Mouse (Mus musculus): ENCODE results near the gene Slc25a12. TPM values are rescaled to one million over a fixed set of nuclear protein-coding genes. Genes with fewer than 3 reads are reported as not detected.

Slc25a12 gene
- total and polyA plus RNA-seq, 2 experiments from 2014 or later, result 106 to 116 TPM

DNA sequence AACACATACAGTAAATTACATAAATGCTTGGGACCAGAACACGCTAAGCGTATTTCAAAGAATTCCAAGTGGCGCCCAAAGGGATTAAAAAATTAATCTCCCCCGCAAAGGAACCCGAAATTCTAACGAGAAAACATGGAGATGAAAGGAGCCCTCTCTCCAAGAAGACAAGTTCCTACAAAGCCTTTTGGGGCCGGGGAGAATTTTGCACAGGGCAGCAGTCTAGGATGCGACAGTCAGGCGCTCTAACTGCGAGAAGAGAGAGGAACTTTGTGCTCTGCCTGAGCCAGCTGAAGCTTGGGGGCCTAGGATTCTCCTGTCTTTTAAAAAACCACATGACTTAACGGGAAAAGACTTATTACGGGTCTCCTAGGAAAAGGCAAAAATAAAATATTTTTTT, 71.7 kb downstream of the Slc25a12 start:
- no peak overlapping the region for H3K4me2 ChIP-seq (ENCODE audit: low read depth)
- no peak for TF ChIP-seq CTCF (IDR thresholded peaks at IDR 0.05; ENCODE audit: low read depth)
- DNase-seq (no peak), ATAC-seq (no peak)
- H3K27ac ChIP-seq (ENCODE audit: low read depth, low read length), result no peak overlapping the region
- WGBS, result 61% methylated on average over 12 of the region's 12 CpGs
- peaks cover 9% of the 10 kb centered on the region for H3K36me3 ChIP-seq (ENCODE audit: insufficient read depth)
- no peaks in the 10 kb centered on the region for H3K4me1 ChIP-seq (ENCODE audit: insufficient read depth)
- no peak overlapping the region for H3K4me3 ChIP-seq (ENCODE audit: low read depth, low read length)
- H3K27me3 ChIP-seq (ENCODE audit: insufficient read depth, low read length), result no peaks in the 10 kb centered on the region
- H3K9ac ChIP-seq, result no peak overlapping the region
- no peaks in the 10 kb centered on the region for H3K9me3 ChIP-seq (ENCODE audit: low read length)

DNA sequence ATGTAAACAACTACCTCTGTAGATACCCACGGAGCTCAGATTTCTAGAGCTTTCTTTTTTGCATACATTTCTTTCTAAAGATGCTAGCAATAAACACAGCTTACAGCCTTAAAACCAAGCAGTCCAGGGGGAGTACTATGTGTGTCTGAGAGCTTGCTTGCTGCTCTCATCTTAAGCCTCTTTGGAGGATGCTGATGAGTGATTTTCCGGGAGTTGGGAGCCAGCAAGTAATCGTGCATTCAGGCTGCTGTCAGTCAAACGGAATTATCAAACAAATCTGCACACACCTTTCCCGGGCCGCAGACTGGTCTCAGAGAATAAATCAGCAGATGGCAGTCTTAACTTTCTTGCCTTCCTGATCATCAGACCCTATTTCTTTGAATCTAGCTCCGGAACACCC, 73.1 kb downstream of the Slc25a12 start:
- ATAC-seq, result peak; percentile 24; the same call in 1 of the 2 replicates
- no peak overlapping the region for H3K4me2 ChIP-seq (ENCODE audit: low read depth)
- H3K27me3 ChIP-seq (ENCODE audit: insufficient read depth, low read length), result no peaks in the 10 kb centered on the region
- no peak overlapping the region for H3K27ac ChIP-seq (ENCODE audit: low read depth, low read length)
- H3K4me3 ChIP-seq (ENCODE audit: low read depth, low read length), result no peak overlapping the region
- TF ChIP-seq CTCF (IDR thresholded peaks at IDR 0.05; ENCODE audit: low read depth), result peak; percentile 21; the same call in 1 of the 2 replicates
- H3K4me1 ChIP-seq (ENCODE audit: insufficient read depth), result peaks cover 6% of the 10 kb centered on the region
- peak; percentile 42 for DNase-seq
- no peak overlapping the region for H3K9ac ChIP-seq
- 12% methylated on average over 7 of the region's 7 CpGs for WGBS
- no peaks in the 10 kb centered on the region for H3K9me3 ChIP-seq (ENCODE audit: low read length)
- peaks cover 9% of the 10 kb centered on the region for H3K36me3 ChIP-seq (ENCODE audit: insufficient read depth)

DNA sequence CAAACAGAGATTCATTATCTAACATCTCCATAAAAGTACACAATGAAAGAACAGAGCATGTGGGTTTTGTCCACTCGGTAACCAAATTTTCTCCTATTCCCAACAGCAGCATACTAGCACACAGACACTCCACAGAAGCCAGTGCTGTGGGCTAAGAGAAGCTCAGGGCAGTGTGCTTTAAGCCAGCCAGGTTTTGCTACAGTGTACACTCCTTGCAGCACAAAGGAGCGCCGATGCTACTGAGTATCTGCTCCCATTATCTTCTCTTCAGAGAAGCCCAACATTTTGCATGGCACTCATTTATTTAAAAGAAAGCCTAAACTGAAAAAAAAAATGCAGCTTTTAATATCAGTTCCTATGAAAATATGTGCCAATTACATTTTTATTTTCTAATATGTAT, 73.6 kb downstream of the Slc25a12 start:
- TF ChIP-seq CTCF (IDR thresholded peaks at IDR 0.05; ENCODE audit: low read depth), result no peak
- Histone ChIP-seq H3K36me3 (ENCODE audit: insufficient read depth) (peaks cover 11% of the 10 kb centered on the region), H3K27ac (ENCODE audit: low read depth, low read length) (no peak overlapping the region), H3K4me2 (ENCODE audit: low read depth) (no peak overlapping the region), H3K4me3 (ENCODE audit: low read depth, low read length) (no peak overlapping the region), H3K27me3 (ENCODE audit: insufficient read depth, low read length) (no peaks in the 10 kb centered on the region), H3K9me3 (ENCODE audit: low read length) (no peaks in the 10 kb centered on the region), H3K9ac (no peak overlapping the region), H3K4me1 (ENCODE audit: insufficient read depth) (peaks cover 6% of the 10 kb centered on the region)
- no peak for DNase-seq
- 57% methylated on average over 3 of the region's 3 CpGs for WGBS
- no peak for ATAC-seq

DNA sequence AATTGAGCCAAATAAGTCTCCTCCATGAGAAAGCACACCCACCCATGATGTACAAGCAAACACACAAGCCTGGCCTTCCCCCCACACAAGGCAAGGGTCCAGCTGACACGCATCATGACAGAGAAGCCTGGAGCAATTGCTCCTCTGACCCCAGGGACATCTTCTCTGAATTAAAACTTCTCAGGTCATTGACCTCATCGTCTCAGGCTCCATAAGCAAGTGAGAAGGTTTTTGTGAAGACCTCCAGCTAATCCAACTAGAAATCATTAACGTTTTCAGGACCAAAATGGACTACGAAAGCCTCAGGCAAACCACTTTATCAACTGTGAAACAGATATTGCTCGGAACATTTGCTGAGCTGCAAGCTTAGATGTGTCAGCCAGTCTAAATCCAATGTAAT, 76.0 kb downstream of the Slc25a12 start:
- 59% methylated on average over 5 of the region's 5 CpGs for WGBS
- Histone ChIP-seq H3K27ac (ENCODE audit: low read depth, low read length) (no peak overlapping the region), H3K9me3 (ENCODE audit: low read length) (no peaks in the 10 kb centered on the region), H3K4me1 (ENCODE audit: insufficient read depth) (peaks cover 6% of the 10 kb centered on the region), H3K4me2 (ENCODE audit: low read depth) (no peak overlapping the region), H3K27me3 (ENCODE audit: insufficient read depth, low read length) (no peaks in the 10 kb centered on the region), H3K9ac (no peak overlapping the region), H3K4me3 (ENCODE audit: low read depth, low read length) (no peak overlapping the region), H3K36me3 (ENCODE audit: insufficient read depth) (peaks cover 9% of the 10 kb centered on the region)
- no peak for TF ChIP-seq CTCF (IDR thresholded peaks at IDR 0.05; ENCODE audit: low read depth)
- ATAC-seq (no peak), DNase-seq (no peak)

DNA sequence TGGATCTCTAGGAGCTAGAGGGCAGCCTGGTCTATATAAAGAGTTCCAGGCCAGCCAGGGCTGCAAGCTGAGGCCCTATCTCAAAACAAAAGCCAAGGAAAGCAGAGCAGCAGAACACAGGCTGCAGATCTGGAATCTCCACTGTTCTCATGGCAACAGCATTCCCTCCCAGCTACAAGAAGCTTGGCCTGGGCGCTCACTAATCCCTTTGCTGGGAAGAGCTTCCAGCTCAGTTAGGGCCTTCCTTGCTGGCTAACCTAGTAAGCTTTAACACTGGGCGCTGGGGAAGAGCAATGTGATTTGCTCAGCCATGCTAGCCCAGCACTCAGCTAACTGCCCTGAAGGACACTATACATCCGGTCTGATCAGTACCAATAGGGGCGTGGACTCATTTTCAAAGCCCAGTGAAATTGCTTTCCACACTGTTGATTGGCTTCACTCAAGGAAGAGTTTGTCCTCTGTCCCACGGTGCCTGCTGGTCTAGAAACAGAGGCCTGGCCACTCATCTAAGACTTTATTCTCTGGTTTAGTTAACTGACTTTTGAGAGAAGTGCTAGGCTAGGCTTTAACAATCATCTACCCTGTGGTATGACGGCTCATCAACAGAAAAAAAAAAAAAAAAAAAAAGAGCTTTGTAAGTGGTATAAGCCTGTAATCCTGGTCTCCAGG, 77.3 kb downstream of the Slc25a12 start:
- ATAC-seq (peak; percentile 90), DNase-seq (peak; percentile 70)
- Histone ChIP-seq H3K4me2 (ENCODE audit: low read depth) (no peak overlapping the region), H3K9ac (no peak overlapping the region), H3K4me3 (ENCODE audit: low read depth, low read length) (no peak overlapping the region), H3K27me3 (ENCODE audit: insufficient read depth, low read length) (no peaks in the 10 kb centered on the region), H3K27ac (ENCODE audit: low read depth, low read length) (peak overlapping the region; percentile 54), H3K36me3 (ENCODE audit: insufficient read depth) (peaks cover 9% of the 10 kb centered on the region), H3K9me3 (ENCODE audit: low read length) (no peaks in the 10 kb centered on the region), H3K4me1 (ENCODE audit: insufficient read depth) (peaks cover 6% of the 10 kb centered on the region)
- no peak for TF ChIP-seq CTCF (IDR thresholded peaks at IDR 0.05; ENCODE audit: low read depth)
- 38% methylated on average over 6 of the region's 6 CpGs for WGBS

DNA sequence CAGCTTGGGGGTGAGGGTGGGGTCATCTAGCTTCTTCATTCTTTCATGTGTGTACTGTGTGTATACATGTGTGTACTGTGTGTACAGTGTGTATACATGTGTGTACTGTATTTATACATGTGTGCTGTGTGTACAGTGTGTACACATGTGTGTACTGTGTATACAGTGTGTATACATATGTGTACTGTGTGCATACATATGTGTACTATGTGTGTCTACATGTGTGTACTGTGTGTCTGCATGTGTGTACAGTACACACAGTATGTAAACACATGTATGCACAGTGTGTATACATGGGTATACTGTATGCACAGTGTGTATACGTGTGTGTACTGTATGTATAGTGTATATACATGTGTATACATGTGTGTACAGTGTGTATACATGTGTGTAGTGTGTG, 85.6 kb downstream of the Slc25a12 start:
- peaks cover 21% of the 10 kb centered on the region for H3K36me3 ChIP-seq (ENCODE audit: insufficient read depth)
- TF ChIP-seq CTCF (IDR thresholded peaks at IDR 0.05; ENCODE audit: low read depth), result no peak
- no peaks in the 10 kb centered on the region for H3K9me3 ChIP-seq (ENCODE audit: low read length)
- ATAC-seq, result 0 out of 2 replicates have a peak, but pooled peaks have one; percentile 14
- no peak overlapping the region for H3K4me2 ChIP-seq (ENCODE audit: low read depth)
- no peaks in the 10 kb centered on the region for H3K27me3 ChIP-seq (ENCODE audit: insufficient read depth, low read length)
- no peaks in the 10 kb centered on the region for H3K4me1 ChIP-seq (ENCODE audit: insufficient read depth)
- whole genome bisulfite sequencing, result 87% methylated on average over 1 of the region's 1 CpGs
- no peak for DNase-seq
- no peak overlapping the region for H3K4me3 ChIP-seq (ENCODE audit: low read depth, low read length)
- H3K9ac ChIP-seq, result no peak overlapping the region
- H3K27ac ChIP-seq (ENCODE audit: low read depth, low read length), result no peak overlapping the region

DNA sequence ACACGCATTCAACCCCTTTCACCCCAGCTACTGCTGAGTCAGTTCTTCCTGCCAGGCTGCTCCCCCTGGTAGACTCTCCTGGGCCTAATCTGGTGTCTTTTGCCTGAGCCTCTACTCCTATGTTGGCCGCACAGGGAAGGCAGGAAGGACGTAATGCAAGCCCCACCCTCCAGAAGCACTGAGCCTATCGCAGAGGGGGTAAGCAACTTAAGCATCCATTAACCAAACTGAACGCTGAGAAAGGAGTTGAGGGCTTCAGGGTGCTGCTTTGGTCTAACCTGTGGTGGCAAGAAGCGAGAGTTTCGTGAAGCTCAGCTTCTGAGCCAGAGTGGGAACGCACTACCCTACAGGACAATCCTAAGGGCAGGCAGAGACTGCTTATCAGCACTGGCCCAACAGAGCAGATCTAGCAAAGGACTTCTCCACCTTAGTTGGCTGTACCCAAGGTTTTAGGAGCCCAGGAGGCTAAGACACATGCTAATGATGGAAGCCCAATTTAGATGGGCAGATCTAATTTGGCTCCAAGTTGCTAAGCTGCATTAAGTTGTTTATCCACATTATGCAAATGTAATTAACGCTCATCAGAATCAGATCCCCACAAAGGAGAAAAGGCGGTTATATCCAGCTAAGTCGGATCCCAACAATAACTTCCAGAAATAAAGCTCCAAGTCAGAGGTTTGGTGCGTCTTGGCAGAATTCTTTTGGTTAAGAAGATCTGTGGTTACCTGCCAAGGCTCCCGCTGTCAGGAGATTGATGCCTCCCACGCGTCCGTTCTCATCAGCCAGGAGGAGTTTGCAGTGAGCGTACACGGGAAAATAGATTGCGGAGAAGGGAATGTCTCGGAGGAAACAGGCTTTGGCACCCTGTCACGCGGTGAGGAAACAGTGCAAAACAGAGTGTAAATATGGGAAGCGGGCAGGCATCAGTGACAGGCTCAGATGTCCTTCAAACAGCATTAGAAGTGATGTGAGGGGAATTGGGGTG, 88.5 kb downstream of the Slc25a12 start:
- H3K27ac ChIP-seq (ENCODE audit: low read depth, low read length), result no peak overlapping the region
- TF ChIP-seq CTCF (IDR thresholded peaks at IDR 0.05; ENCODE audit: low read depth), result no peak
- peaks cover 45% of the 10 kb centered on the region for H3K36me3 ChIP-seq (ENCODE audit: insufficient read depth)
- no peaks in the 10 kb centered on the region for H3K9me3 ChIP-seq (ENCODE audit: low read length)
- H3K4me2 ChIP-seq (ENCODE audit: low read depth), result no peak overlapping the region
- DNase-seq, result peak; percentile 47
- H3K4me1 ChIP-seq (ENCODE audit: insufficient read depth), result no peaks in the 10 kb centered on the region
- WGBS, result 44% methylated on average over 23 of the region's 23 CpGs
- no peak overlapping the region for H3K4me3 ChIP-seq (ENCODE audit: low read depth, low read length)
- no peak overlapping the region for H3K9ac ChIP-seq
- no peaks in the 10 kb centered on the region for H3K27me3 ChIP-seq (ENCODE audit: insufficient read depth, low read length)
- peak; percentile 55 for ATAC-seq
